Mouse (Mus musculus) hindbrain, embryonic 16.5 days (tissue): ENCODE results near the gene Ndufa9. TPM values are rescaled to one million over a fixed set of nuclear protein-coding genes. Genes with fewer than 3 reads are reported as not detected.

Source experiments
- ATAC-seq: fragments of 200-750 bp; cut with Nextera tagmentation; 2 replicates; pipeline ENCODE4 v1.8.0; 2017; ENCODE audit warnings: moderate TSS enrichment, moderate library complexity
- H3K27ac ChIP-seq: fragments of 300-500 bp; sonication (generic); 2 replicates; pipeline ENCODE4 v1.5.1; 2014; ENCODE audit warnings: low read depth, mild to moderate bottlenecking, control low read depth, low read length, moderate library complexity
- H3K27me3 ChIP-seq: fragments of 300-500 bp; sonication (generic); replicated peaks from 2 replicates; pipeline ENCODE4 v1.6.1; 2014; ENCODE audit warnings: low read length; ENCODE audit not compliant: control insufficient read depth, insufficient read depth
- H3K36me3 ChIP-seq: fragments of 300-500 bp; sonication (generic); 2 replicates; pipeline ENCODE4 v1.6.1; 2014; ENCODE audit warnings: mild to moderate bottlenecking, low read length, moderate library complexity, mixed read lengths; ENCODE audit not compliant: control insufficient read depth, insufficient read depth
- H3K4me1 ChIP-seq: fragments of 300-500 bp; sonication (generic); 2 replicates; pipeline ENCODE4 v1.6.1; 2014; ENCODE audit warnings: low read depth, low read length; ENCODE audit not compliant: control insufficient read depth, insufficient read depth
- H3K4me2 ChIP-seq: fragments of 300-500 bp; sonication (generic); 2 replicates; pipeline ENCODE4 v1.6.1; 2014; ENCODE audit warnings: mild to moderate bottlenecking, low read length, control low read depth, moderate library complexity
- H3K4me3 ChIP-seq: fragments of 300-500 bp; sonication (generic); 2 replicates; pipeline ENCODE4 v1.5.1; 2014; ENCODE audit warnings: mild to moderate bottlenecking, low read length, control low read depth, moderate library complexity
- H3K9ac ChIP-seq: fragments of 300-500 bp; sonication (generic); 2 replicates; pipeline ENCODE4 v1.6.1; 2014; ENCODE audit warnings: low read depth, mild to moderate bottlenecking, control low read depth, low read length, moderate library complexity
- H3K9me3 ChIP-seq: fragments of 300-500 bp; sonication (generic); 2 replicates; pipeline ENCODE4 v1.6.1; 2014; ENCODE audit warnings: mild to moderate bottlenecking, low read length, moderate library complexity; ENCODE audit not compliant: control insufficient read depth
- WGBS: fragments of 180-500 bp; shearing (Covaris S2); extraction: QIAGEN DNeasy Blood & Tissue Kit; methylation state at CpG from one replicate; pipeline ENCODE4 v1.1.7; 2014; 5-methylcytosine and 5-hydroxymethylcytosine counted together
- polyA plus RNA-seq: library from polyadenylated mRNA; unstranded; fragments of >200 nt; fragmentation: Nextera tagmentation; extraction: Ambion mirVana; gene quantifications from 2 replicates; pipeline ENCODE4 v1.2.1, GENCODE M21; 2015

Gene Ndufa9
- polyA plus RNA-seq, 1 experiment from 2014 or later: 225 TPM

DNA sequence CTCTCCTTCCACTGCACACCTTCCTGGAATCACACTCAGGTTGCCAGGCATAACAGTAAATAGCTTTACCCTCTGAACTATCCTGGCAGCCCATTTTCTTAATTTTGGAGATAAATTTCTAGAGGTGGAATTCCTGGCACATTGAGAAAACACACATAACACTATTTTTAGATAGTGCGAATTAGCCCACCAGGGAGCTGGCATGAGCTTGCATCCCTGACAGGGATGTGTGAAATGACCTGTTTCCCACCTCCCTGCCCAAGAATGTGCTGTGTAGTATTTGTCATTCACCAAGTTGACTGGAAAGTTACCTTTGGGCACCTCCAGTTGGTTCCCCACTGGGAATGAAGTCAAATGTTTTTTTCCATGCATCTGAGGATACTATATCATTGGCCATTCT lies 65.9 kb downstream of the Ndufa9 start:
- no peaks in the 10 kb centered on the region for H3K9me3 ChIP-seq
- H3K4me1 ChIP-seq: no peaks in the 10 kb centered on the region
- no peak overlapping the region for H3K4me3 ChIP-seq
- H3K27ac ChIP-seq: no peak overlapping the region
- H3K4me2 ChIP-seq: no peak overlapping the region
- ATAC-seq: no peak
- no peak overlapping the region for H3K9ac ChIP-seq
- no peaks in the 10 kb centered on the region for H3K36me3 ChIP-seq
- no peaks in the 10 kb centered on the region for H3K27me3 ChIP-seq
- WGBS: 73% methylated on average over 1 of the region's 1 CpGs

DNA sequence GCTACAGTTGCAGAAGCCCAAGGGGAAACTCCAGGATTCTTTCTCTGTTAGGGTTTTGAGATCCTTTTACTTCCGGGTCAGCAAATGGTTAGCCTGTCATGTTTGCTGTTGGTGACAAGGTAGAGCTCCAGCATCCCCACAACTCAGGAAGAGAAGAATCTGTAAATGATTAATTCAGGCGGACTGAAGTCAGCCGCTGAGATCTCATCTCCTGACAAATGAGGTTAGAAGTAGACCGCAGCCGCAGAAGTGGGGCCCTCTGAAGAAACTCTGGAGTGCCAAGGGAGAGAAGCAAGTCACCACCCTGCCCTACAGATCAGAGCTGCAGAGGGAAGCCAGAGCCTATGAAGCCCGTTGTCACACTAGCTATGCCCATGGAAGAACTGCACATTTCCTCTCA lies 71.0 kb downstream of the Ndufa9 start:
- H3K9ac ChIP-seq: no peak overlapping the region
- H3K27me3 ChIP-seq: no peaks in the 10 kb centered on the region
- H3K36me3 ChIP-seq: no peaks in the 10 kb centered on the region
- H3K27ac ChIP-seq: no peak overlapping the region
- no peak overlapping the region for H3K4me3 ChIP-seq
- no peak for ATAC-seq
- 65% methylated on average over 6 of the region's 6 CpGs for WGBS
- H3K4me2 ChIP-seq: no peak overlapping the region
- no peaks in the 10 kb centered on the region for H3K9me3 ChIP-seq
- H3K4me1 ChIP-seq: no peaks in the 10 kb centered on the region; the same call in 1 of the 2 replicates

DNA sequence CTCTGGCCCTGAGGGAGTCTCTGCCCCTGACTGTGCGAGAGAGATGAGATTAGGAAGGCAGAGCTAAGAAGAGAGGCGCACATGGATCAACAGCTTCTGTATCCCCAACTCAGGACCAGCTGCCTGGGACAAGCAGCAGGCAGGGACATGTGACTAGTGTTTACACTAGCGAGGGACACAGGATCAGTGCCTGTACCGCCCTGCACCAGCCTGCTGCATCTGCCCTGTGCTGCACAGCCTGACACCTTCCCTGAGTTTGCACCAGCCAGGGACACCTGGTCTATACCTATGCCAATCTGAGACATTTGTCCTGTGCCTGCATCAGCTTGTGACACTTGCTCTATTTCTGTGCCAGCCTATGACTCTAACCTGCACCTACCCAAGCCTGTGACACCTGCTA lies 75.1 kb downstream of the Ndufa9 start:
- Histone ChIP-seq H3K9ac (no peak overlapping the region), H3K36me3 (no peaks in the 10 kb centered on the region), H3K4me1 (peaks cover 4% of the 10 kb centered on the region), H3K27me3 (no peaks in the 10 kb centered on the region), H3K4me3 (no peak overlapping the region), H3K9me3 (no peaks in the 10 kb centered on the region), H3K4me2 (no peak overlapping the region), H3K27ac (no peak overlapping the region)
- 72% methylated on average over 4 of the region's 4 CpGs for WGBS
- ATAC-seq: no peak; the same call in 1 of the 2 replicates

DNA sequence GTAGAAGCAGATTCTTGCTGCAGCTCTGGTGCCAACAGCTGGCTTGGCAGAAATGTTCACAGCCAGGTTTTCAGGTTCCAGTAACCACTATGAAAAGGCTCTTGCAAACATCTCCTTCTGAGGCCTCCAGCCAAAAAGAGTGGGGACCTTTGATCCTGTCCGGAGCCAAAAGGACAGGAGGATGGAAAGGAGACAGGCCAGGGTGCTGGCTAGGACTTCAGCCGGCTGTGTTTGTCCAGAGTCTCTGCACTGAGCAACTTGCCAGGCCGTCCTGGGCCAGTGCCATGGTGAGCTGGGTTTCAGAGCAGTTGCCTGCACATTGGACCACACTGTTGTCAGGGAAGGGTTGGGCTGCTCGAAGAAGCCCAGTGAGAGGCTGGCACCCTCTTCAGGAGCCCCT lies 76.6 kb downstream of the Ndufa9 start:
- peak; percentile 46; the same call in 1 of the 2 replicates for ATAC-seq
- no peaks in the 10 kb centered on the region for H3K9me3 ChIP-seq
- no peak overlapping the region for H3K4me2 ChIP-seq
- no peak overlapping the region for H3K9ac ChIP-seq
- H3K27me3 ChIP-seq: no peaks in the 10 kb centered on the region
- peaks cover 16% of the 10 kb centered on the region for H3K4me1 ChIP-seq
- H3K27ac ChIP-seq: no peak overlapping the region
- no peak overlapping the region for H3K4me3 ChIP-seq
- 77% methylated on average over 4 of the region's 4 CpGs for WGBS
- no peaks in the 10 kb centered on the region for H3K36me3 ChIP-seq

Other genes starting within 250 kb of the Ndufa9 start
- gene Kcna1, start 202.8 kb downstream of the Ndufa9 start, polyA plus RNA-seq: 4.1 and 5.5 TPM in 2 replicates
- gene Kcna6, start 108.5 kb downstream of the Ndufa9 start, polyA plus RNA-seq: 25.5 and 29.9 TPM in 2 replicates
- 0.11 and 0.25 TPM in 2 replicates for gene Akap3, start 4.0 kb upstream of the Ndufa9 start, polyA plus RNA-seq
- 0.14 TPM in 1 of 2 replicates, not detected in the other for gene Dyrk4, start 72.7 kb upstream of the Ndufa9 start, polyA plus RNA-seq
- 15.2 and 17.1 TPM in 2 replicates for gene Rad51ap1, start 90.5 kb upstream of the Ndufa9 start, polyA plus RNA-seq
- 30.2 and 32.2 TPM in 2 replicates for gene D6Wsu163e, start 90.8 kb upstream of the Ndufa9 start, polyA plus RNA-seq
- 0.07 TPM in 1 of 2 replicates, not detected in the other for gene Fgf6, start 166.4 kb upstream of the Ndufa9 start, polyA plus RNA-seq
- gene Fgf23, start 223.8 kb upstream of the Ndufa9 start, polyA plus RNA-seq: 0.30 and 0.33 TPM in 2 replicates